Mouse (Mus musculus): Measurements from ENCODE around the gene Mtch1. TPM values are rescaled to one million over a fixed set of nuclear protein-coding genes. Genes with fewer than 3 reads are reported as not detected.

Gene Mtch1
- polyA plus RNA-seq, 1 experiment from 2014 or later, result 519 TPM

GRCm38 (mm10) chr17:29297321-29297720 lies 50.4 kb downstream of the Mtch1 start:
- H3K4me2 ChIP-seq, result no peak overlapping the region
- no peak overlapping the region for H3K27ac ChIP-seq
- H3K4me1 ChIP-seq, result no peaks in the 10 kb centered on the region
- no peak for ATAC-seq (replicated peaks)
- no peak overlapping the region for H3K9ac ChIP-seq
- no peaks in the 10 kb centered on the region for H3K9me3 ChIP-seq
- H3K36me3 ChIP-seq (replicated peaks), result peaks cover 33% of the 10 kb centered on the region
- no peak overlapping the region for H3K4me3 ChIP-seq
- 90% methylated on average over 10 of the region's 10 CpGs for WGBS
- no peaks in the 10 kb centered on the region for H3K27me3 ChIP-seq (replicated peaks)

GRCm38 (mm10) chr17:29295835-29296234 lies 51.9 kb downstream of the Mtch1 start:
- Histone ChIP-seq H3K27me3 (replicated peaks) (no peaks in the 10 kb centered on the region), H3K27ac (no peak overlapping the region), H3K4me3 (no peak overlapping the region), H3K9me3 (no peaks in the 10 kb centered on the region), H3K4me2 (no peak overlapping the region), H3K4me1 (no peaks in the 10 kb centered on the region), H3K36me3 (replicated peaks) (peaks cover 27% of the 10 kb centered on the region), H3K9ac (no peak overlapping the region)
- WGBS, result 82% methylated on average over 5 of the region's 5 CpGs
- no peak for ATAC-seq (replicated peaks)

GRCm38 (mm10) chr17:29293807-29294605 lies 53.7 kb downstream of the Mtch1 start:
- WGBS, result 82% methylated on average over 9 of the region's 9 CpGs
- H3K9me3 ChIP-seq, result no peaks in the 10 kb centered on the region

GRCm38 (mm10) chr17:29292996-29293395 lies 54.7 kb downstream of the Mtch1 start:
- Histone ChIP-seq H3K27me3 (replicated peaks) (no peaks in the 10 kb centered on the region), H3K27ac (no peak overlapping the region), H3K36me3 (replicated peaks) (peaks cover 19% of the 10 kb centered on the region), H3K4me1 (no peaks in the 10 kb centered on the region), H3K4me2 (no peak overlapping the region), H3K9me3 (no peaks in the 10 kb centered on the region), H3K9ac (no peak overlapping the region), H3K4me3 (no peak overlapping the region)
- no peak for ATAC-seq (replicated peaks)
- WGBS, result 89% methylated on average over 3 of the region's 3 CpGs

More at GRCm38 (mm10) chr17:29293807-29294605, 53.7 kb downstream of the Mtch1 start:
- H3K4me1 ChIP-seq, result no peaks in the 10 kb centered on the region
- no peak overlapping the region for H3K9ac ChIP-seq
- H3K36me3 ChIP-seq (replicated peaks), result peaks cover 19% of the 10 kb centered on the region
- H3K27me3 ChIP-seq (replicated peaks), result no peaks in the 10 kb centered on the region
- no peak for ATAC-seq (replicated peaks)
- H3K4me2 ChIP-seq, result no peak overlapping the region
- H3K27ac ChIP-seq, result no peak overlapping the region
- no peak overlapping the region for H3K4me3 ChIP-seq

GRCm38 (mm10) chr17:29291793-29292192 lies 55.9 kb downstream of the Mtch1 start:
- Histone ChIP-seq H3K4me2 (no peak overlapping the region), H3K4me1 (no peaks in the 10 kb centered on the region), H3K27me3 (replicated peaks) (no peaks in the 10 kb centered on the region), H3K9ac (no peak overlapping the region), H3K4me3 (no peak overlapping the region), H3K27ac (no peak overlapping the region), H3K9me3 (no peaks in the 10 kb centered on the region), H3K36me3 (replicated peaks) (peaks cover 16% of the 10 kb centered on the region)
- 87% methylated on average over 7 of the region's 7 CpGs for WGBS
- no peak for ATAC-seq (replicated peaks)

- Histone ChIP-seq H3K36me3 (replicated peaks) (peaks cover 13% of the 10 kb centered on the region; the same call in 1 of the 2 replicates), H3K27ac (0 out of 2 replicates have a peak overlapping the region, but pooled peaks have one; percentile 15), H3K27me3 (replicated peaks) (no peaks in the 10 kb centered on the region), H3K4me1 (peaks cover 7% of the 10 kb centered on the region; the same call in 1 of the 2 replicates), H3K4me3 (no peak overlapping the region), H3K9me3 (no peaks in the 10 kb centered on the region), H3K9ac (no peak overlapping the region), H3K4me2 (no peak overlapping the region)
- no peak for ATAC-seq (replicated peaks)
- WGBS, result 50% methylated on average over 21 of the region's 21 CpGs
Measured at GRCm38 (mm10) chr17:29282216-29282952, 65.3 kb downstream of the Mtch1 start.

Other genes with a start within 250 kb of the Mtch1 start
- gene Rab44, start 233.8 kb downstream of the Mtch1 start, polyA plus RNA-seq (2015; fragmentation: Nextera tagmentation; extraction: Ambion mirVana), result 0.15 TPM in 1 of 2 replicates, not detected in the other
- 38.3 and 41.3 TPM in 2 replicates for gene Cpne5, start 109.8 kb downstream of the Mtch1 start, polyA plus RNA-seq (2015; fragmentation: Nextera tagmentation; extraction: Ambion mirVana)
- gene Ppil1, start 83.7 kb downstream of the Mtch1 start, polyA plus RNA-seq (2015; fragmentation: Nextera tagmentation; extraction: Ambion mirVana), result 113 and 119 TPM in 2 replicates
- gene BC004004, start 79.1 kb downstream of the Mtch1 start, polyA plus RNA-seq (2015; fragmentation: Nextera tagmentation; extraction: Ambion mirVana), result 112 and 114 TPM in 2 replicates
- gene Pi16, start 30.3 kb downstream of the Mtch1 start, polyA plus RNA-seq (2015; fragmentation: Nextera tagmentation; extraction: Ambion mirVana), result 3.6 and 4.0 TPM in 2 replicates
- 7.0 and 7.5 TPM in 2 replicates for gene Fgd2, start 13.0 kb upstream of the Mtch1 start, polyA plus RNA-seq (2015; fragmentation: Nextera tagmentation; extraction: Ambion mirVana)
- 10.3 and 10.9 TPM in 2 replicates for gene Pim1, start 142.8 kb upstream of the Mtch1 start, polyA plus RNA-seq (2015; fragmentation: Nextera tagmentation; extraction: Ambion mirVana)
- gene Gm17657, start 201.7 kb upstream of the Mtch1 start, polyA plus RNA-seq (2015; fragmentation: Nextera tagmentation; extraction: Ambion mirVana), result not detected in 2 replicates
- gene Tbc1d22b, start 201.9 kb upstream of the Mtch1 start, polyA plus RNA-seq (2015; fragmentation: Nextera tagmentation; extraction: Ambion mirVana), result 29.9 and 31.0 TPM in 2 replicates
- 1.5 and 1.7 TPM in 2 replicates for gene Tmem217, start 204.5 kb upstream of the Mtch1 start, polyA plus RNA-seq (2015; fragmentation: Nextera tagmentation; extraction: Ambion mirVana)

Data from midbrain, embryonic 15.5 days (tissue).